Mouse (Mus musculus): ENCODE measurements at regions not wholly inside any gene's neighbourhood (a gene's known extent, or its start where the extent isn't known, plus 50 kb on each side); places are given as distances from the start of the nearest gene placed in this dataset.

GRCm38 (mm10) chr8:89906200-89906599 lies 441.9 kb downstream of the Tox3 start:
- DNase-seq (ENCODE audit: low read depth, low spot score) (no peak), ATAC-seq (no peak)
- ChIA-PET POLR2A (interaction anchor here (0.7 kb wide), 1 partner anchor 467 kb away, joined by 6 read pairs; no protein-coding TSS in a partner anchor), CTCF (no interaction called here)
- peaks cover 7% of the 10 kb centered on the region for H3K27me3 ChIP-seq
- in situ Hi-C loops (cut with MboI; ENCODE audit: low pct_unique_long_range_greater_than_20kb) = no loop called here
- TF ChIP-seq CTCF (IDR thresholded peaks at IDR 0.05) = no peak

DNA sequence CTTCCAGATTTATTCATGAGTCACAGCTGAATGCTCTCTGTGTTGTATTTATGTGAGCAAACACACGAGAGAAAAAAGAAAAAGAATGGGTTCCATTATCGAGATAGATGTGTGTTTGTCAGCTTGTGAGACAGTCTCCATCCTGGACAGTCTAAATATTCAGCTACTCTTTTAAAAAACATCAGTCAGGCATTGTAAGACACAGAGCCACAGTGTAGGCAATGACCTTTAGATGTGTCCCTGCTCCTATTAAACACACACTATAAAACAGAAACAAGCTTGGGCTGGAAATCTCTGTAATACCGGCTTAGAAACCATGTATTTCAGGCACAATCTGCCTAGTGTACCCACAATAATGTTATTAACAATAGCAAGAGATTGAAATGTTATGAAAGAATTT lies 442.6 kb downstream of the Tox3 start:
- no peak for TF ChIP-seq CTCF (IDR thresholded peaks at IDR 0.05)
- DNase-seq (ENCODE audit: low read depth, low spot score) = no peak
- ATAC-seq = no peak
- ChIA-PET CTCF (no interaction called here), POLR2A (no interaction called here)
- peaks cover 7% of the 10 kb centered on the region for H3K27me3 ChIP-seq
- in situ Hi-C loops (cut with MboI; ENCODE audit: low pct_unique_long_range_greater_than_20kb) = no loop called here

GRCm38 (mm10) chr8:89903346-89903745 lies 444.8 kb downstream of the Tox3 start:
- CTCF ChIA-PET = interaction anchor here (1.7 kb wide), 1 partner anchor 8 kb away, joined by 4 read pairs; no protein-coding TSS in a partner anchor
- ATAC-seq (no peak), DNase-seq (ENCODE audit: low read depth, low spot score) (no peak)
- POLR2A ChIA-PET = no interaction called here
- no peak for TF ChIP-seq CTCF (IDR thresholded peaks at IDR 0.05)
- in situ Hi-C loops (cut with MboI; ENCODE audit: low pct_unique_long_range_greater_than_20kb) = no loop called here
- peaks cover 7% of the 10 kb centered on the region for H3K27me3 ChIP-seq

GRCm38 (mm10) chr8:89872768-89873167 lies 475.4 kb downstream of the Tox3 start:
- TF ChIP-seq CTCF (IDR thresholded peaks at IDR 0.05) = no peak
- POLR2A ChIA-PET = no interaction called here
- no peak for DNase-seq (ENCODE audit: low read depth, low spot score)
- CTCF ChIA-PET = no interaction called here
- in situ Hi-C loops (cut with MboI; ENCODE audit: low pct_unique_long_range_greater_than_20kb) = loop anchor here (25.0 kb wide), 1 partner anchor 790 kb away; no protein-coding TSS in a partner anchor
- peaks cover 5% of the 10 kb centered on the region for H3K27me3 ChIP-seq
- ATAC-seq = no peak

- ChIA-PET POLR2A (no interaction called here), CTCF (no interaction called here)
- no peak for TF ChIP-seq CTCF (IDR thresholded peaks at IDR 0.05)
- in situ Hi-C loops (cut with MboI; ENCODE audit: low pct_unique_long_range_greater_than_20kb) = loop anchor here (25.0 kb wide), 1 partner anchor 790 kb away; no protein-coding TSS in a partner anchor
- DNase-seq (ENCODE audit: low read depth, low spot score) = no peak
- H3K27me3 ChIP-seq = peaks cover 5% of the 10 kb centered on the region
- ATAC-seq = no peak
Measured at GRCm38 (mm10) chr8:89871966-89872365, 476.2 kb downstream of the Tox3 start.

DNA sequence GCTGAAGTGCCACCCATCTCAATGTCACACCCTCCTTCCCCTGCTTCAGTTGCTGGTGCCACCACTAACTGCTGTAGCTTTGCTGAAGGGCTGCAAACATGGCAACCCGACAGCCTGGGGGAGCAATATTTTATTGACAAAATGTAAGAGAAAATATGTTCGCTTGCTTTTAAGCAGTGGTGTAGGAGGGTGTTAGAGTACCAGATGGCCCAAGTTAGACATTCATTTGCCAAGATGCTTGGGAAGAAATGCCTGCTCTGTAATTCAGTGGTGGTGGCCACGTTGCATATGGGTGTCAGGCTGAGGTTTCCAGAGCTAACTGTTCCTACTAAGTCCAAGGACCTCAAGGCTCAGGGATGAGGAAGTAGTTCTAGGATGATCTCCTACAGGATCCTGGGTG lies 488.3 kb downstream of the Tox3 start:
- ChIA-PET POLR2A (no interaction called here), CTCF (interaction anchor here (2.2 kb wide), 1 partner anchor 10 kb away, joined by 6 read pairs; no protein-coding TSS in a partner anchor)
- TF ChIP-seq CTCF (IDR thresholded peaks at IDR 0.05) = no peak
- in situ Hi-C loops (cut with MboI; ENCODE audit: low pct_unique_long_range_greater_than_20kb) = loop anchor here (25.0 kb wide), 1 partner anchor 802 kb away; no protein-coding TSS in a partner anchor
- DNase-seq (ENCODE audit: low read depth, low spot score) (no peak), ATAC-seq (no peak)
- peaks cover 17% of the 10 kb centered on the region for H3K27me3 ChIP-seq

DNA sequence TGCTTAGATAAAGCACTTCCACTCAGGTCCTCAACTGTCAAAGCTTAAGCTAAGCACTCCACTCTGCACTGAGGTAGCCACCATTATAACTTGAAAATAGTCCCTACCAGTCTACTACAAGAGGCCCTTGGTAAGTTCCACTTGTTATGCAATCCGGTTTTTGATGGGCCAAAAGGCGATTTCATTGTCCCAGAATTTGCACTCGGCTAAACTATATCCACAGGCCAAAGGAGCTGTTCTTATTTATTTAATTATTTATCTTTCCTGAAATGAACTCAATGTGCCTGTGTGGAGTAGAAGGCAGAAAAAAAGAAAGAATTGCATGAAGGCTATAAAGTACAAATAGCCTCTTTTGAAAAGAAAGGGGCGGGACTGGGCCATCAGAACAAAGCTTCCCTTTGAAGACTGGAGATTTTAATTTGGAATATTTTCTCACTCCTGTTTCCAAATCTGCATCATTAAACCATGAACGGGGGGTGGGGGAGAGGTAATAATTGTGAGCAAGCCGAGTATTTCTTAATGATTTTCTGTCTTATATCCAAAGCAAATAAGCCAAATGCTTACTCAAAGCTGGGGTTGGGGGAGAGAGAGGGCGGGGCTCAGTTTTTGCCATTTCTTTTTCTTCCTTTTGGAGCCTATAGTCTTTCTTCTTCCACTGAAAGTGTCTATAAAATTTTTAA lies 489.3 kb downstream of the Tox3 start:
- in situ Hi-C loops (cut with MboI; ENCODE audit: low pct_unique_long_range_greater_than_20kb) = loop anchor here (25.0 kb wide), 1 partner anchor 803 kb away; no protein-coding TSS in a partner anchor
- peaks cover 13% of the 10 kb centered on the region for H3K27me3 ChIP-seq
- POLR2A ChIA-PET = no interaction called here
- TF ChIP-seq CTCF (IDR thresholded peaks at IDR 0.05) = no peak
- CTCF ChIA-PET = interaction anchor here (2.2 kb wide), 1 partner anchor 9 kb away, joined by 6 read pairs; no protein-coding TSS in a partner anchor
- ATAC-seq (no peak), DNase-seq (ENCODE audit: low read depth, low spot score) (no peak)

GRCm38 (mm10) chr8:89855556-89855955 lies 492.6 kb downstream of the Tox3 start:
- TF ChIP-seq CTCF (IDR thresholded peaks at IDR 0.05) = no peak
- DNase-seq (ENCODE audit: low read depth, low spot score) = no peak
- peaks cover 31% of the 10 kb centered on the region for H3K27me3 ChIP-seq
- no peak for ATAC-seq
- ChIA-PET POLR2A (no interaction called here), CTCF (no interaction called here)
- in situ Hi-C loops (cut with MboI; ENCODE audit: low pct_unique_long_range_greater_than_20kb) = loop anchor here (25.0 kb wide), 1 partner anchor 807 kb away; no protein-coding TSS in a partner anchor

- H3K27me3 ChIP-seq = peaks cover 19% of the 10 kb centered on the region
- in situ Hi-C loops (cut with MboI; ENCODE audit: low pct_unique_long_range_greater_than_20kb) = loop anchor here (25.0 kb wide), 1 partner anchor 812 kb away; no protein-coding TSS in a partner anchor
- POLR2A ChIA-PET = no interaction called here
- CTCF ChIA-PET = interaction anchor here (0.8 to 4.0 kb wide), 12 partner anchors 8 to 958 kb away, joined by 3 to 25 read pairs (median 3); no protein-coding TSS in a partner anchor
- DNase-seq (ENCODE audit: low read depth, low spot score) (no peak), ATAC-seq (no peak)
- TF ChIP-seq CTCF (IDR thresholded peaks at IDR 0.05) = peak; percentile 69
Measured at GRCm38 (mm10) chr8:89850209-89850796, 497.8 kb downstream of the Tox3 start.

DNA sequence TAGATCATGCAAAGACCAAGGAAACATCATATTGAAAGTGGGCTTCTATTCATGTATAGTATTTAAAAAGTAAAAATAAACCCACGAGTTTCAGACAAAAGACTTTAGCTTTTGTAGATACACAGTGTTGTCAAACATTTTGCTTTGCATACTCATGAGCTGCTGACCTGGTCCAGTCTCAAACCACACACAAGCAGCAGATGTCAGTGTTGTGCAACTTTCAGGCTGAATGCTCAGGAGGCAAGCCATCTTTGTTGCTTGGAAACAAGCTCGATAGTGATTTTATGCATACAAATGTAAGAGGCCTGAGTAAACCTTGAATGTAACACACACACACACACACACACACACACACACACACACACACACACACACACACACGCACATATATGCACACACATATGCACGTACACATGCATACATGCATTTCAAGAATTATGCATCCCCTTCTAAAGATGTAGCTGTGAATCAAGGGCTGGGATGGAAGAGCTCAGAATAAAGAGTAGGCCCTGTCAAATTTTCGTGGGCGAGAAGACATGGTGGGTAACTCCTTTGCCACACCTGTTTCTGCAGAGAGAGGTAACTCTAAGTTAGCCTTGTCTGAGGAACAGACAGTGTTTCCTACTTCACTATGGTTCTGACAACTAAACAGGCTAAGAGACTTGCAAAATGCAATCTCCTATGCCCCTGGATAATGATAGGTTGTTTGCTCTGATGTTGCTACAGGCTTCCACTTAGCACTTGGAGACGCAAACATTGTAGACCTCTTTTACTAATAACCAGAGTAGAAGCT lies 498.5 kb downstream of the Tox3 start:
- DNase-seq (ENCODE audit: low read depth, low spot score) = no peak
- CTCF ChIA-PET = interaction anchor here (0.8 to 4.0 kb wide), 13 partner anchors 9 to 959 kb away, joined by 3 to 25 read pairs (median 3); no protein-coding TSS in a partner anchor
- POLR2A ChIA-PET = no interaction called here
- in situ Hi-C loops (cut with MboI; ENCODE audit: low pct_unique_long_range_greater_than_20kb) = loop anchor here (5.0 to 25.0 kb wide), 3 partner anchors 813 to 1163 kb away; no protein-coding TSS in a partner anchor
- peaks cover 19% of the 10 kb centered on the region for H3K27me3 ChIP-seq
- ATAC-seq = peak; percentile 86
- TF ChIP-seq CTCF (IDR thresholded peaks at IDR 0.05) = peak; percentile 65

Data from Patski (cell line).